Mouse (Mus musculus) CD4-positive naive resting alpha-beta T cell, adult 57 days (primary cell): ENCODE results near the gene 9930111J21Rik1. TPM values are rescaled to one million over a fixed set of nuclear protein-coding genes. Genes with fewer than 3 reads are reported as not detected.

ENCODE experiments used
- total RNA-seq: library from RNA; stranded (reverse); gene quantifications from one replicate; pipeline ENCODE4 v1.2.4, GENCODE M21; 2023

Gene 9930111J21Rik1
- total RNA-seq: 75.3 TPM

DNA sequence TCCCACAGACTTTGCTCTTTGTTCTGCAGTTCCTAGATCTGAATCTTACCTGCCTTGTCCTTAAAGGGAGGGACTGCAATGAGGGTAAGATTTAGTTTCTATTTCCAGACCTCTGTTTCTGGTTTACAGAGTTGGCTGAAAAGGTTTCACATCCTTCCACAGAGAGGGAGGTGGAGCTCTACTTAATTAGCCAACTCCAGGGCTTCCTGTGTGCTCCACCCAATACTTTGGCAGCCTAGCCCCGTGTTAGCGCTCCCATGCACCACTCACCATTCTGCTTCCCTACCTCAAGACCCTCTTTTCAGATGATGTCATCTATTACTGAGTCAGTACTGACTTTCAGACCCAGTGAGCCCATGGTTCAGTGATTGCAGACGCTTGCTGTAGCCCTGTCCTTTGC, at the start of gene 9930111J21Rik1:
Gene 9930111J21Rik1 (minus strand): TSS at position 148 of the 400 bp plus-strand sequence.

DNA sequence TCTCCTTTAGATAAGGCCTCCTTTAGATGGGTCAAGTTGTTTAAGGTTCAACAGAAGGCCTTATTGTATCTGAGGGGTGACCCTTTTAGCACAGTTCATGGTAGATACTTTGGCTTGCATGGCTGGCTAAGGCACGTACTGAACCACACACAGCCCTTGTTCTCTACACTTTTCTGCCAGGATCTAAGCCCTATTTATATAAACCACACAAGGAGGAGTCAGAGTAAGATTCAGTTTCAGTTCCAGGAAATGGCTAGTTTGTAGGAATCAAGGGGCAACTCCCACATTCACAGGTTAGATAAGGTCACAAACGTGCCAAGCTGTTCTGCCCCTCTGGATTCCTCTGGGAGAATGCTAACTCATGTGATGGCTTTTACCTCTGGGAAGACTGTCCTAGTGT, 14.8 kb upstream of the 9930111J21Rik1 start, which contains the start of gene Tgtp1:
Gene Tgtp1 (minus strand): TSS at position 155 of the 400 bp plus-strand sequence.

DNA sequence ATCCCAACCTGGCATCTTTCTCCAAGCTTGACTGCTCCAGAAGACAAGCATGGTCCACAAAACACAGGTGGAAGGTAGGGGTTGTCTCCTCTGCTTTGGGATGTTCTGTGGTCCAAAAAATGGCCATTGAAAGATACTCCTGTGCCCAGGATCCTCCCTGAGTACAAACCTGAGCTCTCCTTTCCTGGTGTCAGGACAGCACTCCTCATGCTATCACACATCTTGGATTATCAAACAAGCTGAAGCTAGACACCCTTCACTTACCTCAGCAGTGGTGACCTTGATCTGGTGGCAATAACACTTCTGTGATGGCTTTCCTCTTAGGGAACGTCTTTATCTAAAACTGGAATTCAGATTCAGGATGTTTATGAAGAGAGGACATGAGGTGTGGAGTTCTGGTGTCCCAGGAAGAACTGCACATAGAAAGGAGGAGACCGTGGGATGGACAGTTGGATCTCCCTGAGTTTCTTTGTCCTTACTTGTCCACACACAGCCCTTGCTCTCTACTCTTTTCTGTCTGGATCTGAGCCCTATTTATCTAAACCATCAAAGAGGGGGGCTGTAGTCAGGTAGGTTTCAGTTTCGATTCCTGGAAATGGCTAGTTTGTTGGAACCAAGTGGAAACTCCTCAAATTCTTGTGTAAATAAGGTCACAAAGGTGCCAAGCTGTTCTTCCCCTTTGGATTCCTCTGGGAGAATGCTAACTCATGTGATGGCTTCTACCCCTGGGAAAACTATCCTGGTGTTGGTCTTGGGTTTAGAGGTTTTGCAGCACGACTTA, 12.7 kb upstream of the 9930111J21Rik1 start, which contains the start of gene Gm12185:
Gene Gm12185 (minus strand): TSS at position 487 of the 781 bp plus-strand sequence.

DNA sequence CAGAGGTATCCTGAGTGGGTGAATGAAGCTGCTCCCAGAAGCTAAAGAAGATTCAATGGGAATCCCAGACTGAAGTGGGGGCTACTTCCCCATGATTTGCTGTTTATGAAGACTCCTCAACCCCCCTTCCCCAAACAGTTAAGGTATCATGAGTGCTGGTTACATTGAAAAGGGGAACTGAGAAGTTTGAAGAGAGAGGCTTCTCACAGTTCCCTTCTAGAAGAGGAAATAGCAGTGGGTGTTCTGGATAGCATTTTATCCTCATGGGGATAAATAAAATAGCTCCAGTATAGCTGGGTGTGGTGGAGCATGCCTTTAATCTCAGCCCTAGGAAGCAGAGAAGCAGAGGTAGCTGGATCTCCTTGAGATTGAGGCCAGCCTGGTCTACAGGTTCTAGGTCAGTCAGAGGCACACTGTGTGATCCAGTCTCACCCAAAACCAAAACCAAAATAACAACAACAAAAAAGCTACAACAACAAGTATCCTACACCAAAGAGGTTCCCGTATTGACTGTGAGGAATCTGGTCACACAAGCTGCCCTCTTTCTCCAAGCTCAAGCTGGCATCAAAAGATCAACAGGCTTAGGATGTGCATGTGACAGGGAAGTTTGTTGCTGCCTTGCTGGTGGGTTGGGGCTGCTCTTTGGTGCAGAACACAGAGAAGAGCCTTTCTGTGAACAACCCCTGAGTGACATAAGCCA, 808 bp downstream of the 9930111J21Rik1 start, which contains the start of gene Olfr56:
Gene Olfr56 (plus strand): TSS at position 650 of the 700 bp plus-strand sequence.

DNA sequence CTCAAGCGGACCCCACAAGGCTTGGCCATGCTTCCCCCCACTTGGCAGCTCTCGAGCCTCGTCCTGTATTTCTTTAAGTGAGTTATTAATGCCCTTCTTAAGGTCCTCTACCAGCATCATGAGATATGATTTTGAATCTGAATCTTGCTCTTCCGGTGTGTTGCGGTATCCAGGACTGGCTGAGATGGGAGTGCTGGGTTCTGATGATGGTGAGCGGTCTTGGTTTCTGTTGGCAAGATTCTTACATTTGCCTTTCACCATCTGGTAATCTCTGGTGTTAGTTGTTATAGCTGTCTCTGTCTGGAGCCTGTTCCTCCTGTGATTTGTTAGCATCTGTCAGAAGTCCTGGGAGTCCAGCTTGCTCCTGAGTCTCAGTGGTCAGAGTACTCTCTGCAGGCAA, 33.1 kb downstream of the 9930111J21Rik1 start, which contains the start of gene Psme2b:
Gene Psme2b (minus strand): TSS at position 101 of the 400 bp plus-strand sequence.

DNA sequence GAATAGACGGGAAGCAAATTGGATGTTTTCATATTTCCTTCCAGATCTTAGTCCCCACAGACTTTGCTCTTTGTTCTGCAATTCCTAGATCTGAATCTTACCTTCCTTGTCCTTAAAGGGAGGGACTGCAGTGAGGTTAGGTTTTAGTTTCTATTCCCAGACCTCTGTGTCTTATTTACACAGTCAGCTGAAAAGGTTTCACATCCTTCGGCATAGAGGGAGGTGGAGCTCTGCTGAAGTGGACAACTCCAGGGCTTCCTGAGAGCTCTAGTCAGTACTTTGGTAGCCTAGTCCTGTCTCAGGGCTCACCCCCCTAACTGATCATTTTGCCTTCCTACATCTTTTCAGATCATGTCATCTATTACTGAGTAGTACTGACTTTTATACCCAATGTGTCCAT, 77.2 kb downstream of the 9930111J21Rik1 start, which contains the start of gene Gm5431:
Gene Gm5431 (minus strand): TSS at position 194 of the 400 bp plus-strand sequence.

Other genes with a start within 250 kb of the 9930111J21Rik1 start
- gene Rack1, start 179.1 kb downstream of the 9930111J21Rik1 start, total RNA-seq: 2,005 TPM
- 30.0 TPM for gene Trim41, start 162.0 kb downstream of the 9930111J21Rik1 start, total RNA-seq
- gene Trim7, start 153.3 kb downstream of the 9930111J21Rik1 start, total RNA-seq: 5.9 TPM
- 1.3 TPM for gene Gm12184, start 152.7 kb downstream of the 9930111J21Rik1 start, total RNA-seq
- 47.4 TPM for gene Irgm1, start 107.7 kb downstream of the 9930111J21Rik1 start, total RNA-seq
- gene Gm5431, start 77.2 kb downstream of the 9930111J21Rik1 start, total RNA-seq: 20.8 TPM
- gene Psme2b, start 33.2 kb downstream of the 9930111J21Rik1 start, total RNA-seq: 39.6 TPM
- 1.0 TPM for gene Olfr56, start 509 bp downstream of the 9930111J21Rik1 start, total RNA-seq
- 50.5 TPM for gene Gm12185, start 12.8 kb upstream of the 9930111J21Rik1 start, total RNA-seq
- gene Tgtp1, start 14.8 kb upstream of the 9930111J21Rik1 start, total RNA-seq: 82.7 TPM
- 78.9 TPM for gene 9930111J21Rik2, start 71.8 kb upstream of the 9930111J21Rik1 start, total RNA-seq
- gene Tgtp2, start 84.8 kb upstream of the 9930111J21Rik1 start, total RNA-seq: 40.7 TPM
- gene Ifi47, start 97.2 kb upstream of the 9930111J21Rik1 start, total RNA-seq: 140 TPM
- not detected for gene Olfr1396, start 135.5 kb upstream of the 9930111J21Rik1 start, total RNA-seq
- gene Olfr1395, start 162.9 kb upstream of the 9930111J21Rik1 start, total RNA-seq: not detected
- not detected for gene Olfr1394, start 175.0 kb upstream of the 9930111J21Rik1 start, total RNA-seq
- gene Btnl9, start 207.8 kb upstream of the 9930111J21Rik1 start, total RNA-seq: 0.89 TPM
- gene Zfp62, start 223.9 kb upstream of the 9930111J21Rik1 start, total RNA-seq: 94.6 TPM